Mouse (Mus musculus): ENCODE results near the gene Wdr18. TPM values are rescaled to one million over a fixed set of nuclear protein-coding genes. Genes with fewer than 3 reads are reported as not detected.

Gene Wdr18
- 1 to 10 TPM; 8.5 to 9.7 TPM for total RNA-seq (2023)

DNA sequence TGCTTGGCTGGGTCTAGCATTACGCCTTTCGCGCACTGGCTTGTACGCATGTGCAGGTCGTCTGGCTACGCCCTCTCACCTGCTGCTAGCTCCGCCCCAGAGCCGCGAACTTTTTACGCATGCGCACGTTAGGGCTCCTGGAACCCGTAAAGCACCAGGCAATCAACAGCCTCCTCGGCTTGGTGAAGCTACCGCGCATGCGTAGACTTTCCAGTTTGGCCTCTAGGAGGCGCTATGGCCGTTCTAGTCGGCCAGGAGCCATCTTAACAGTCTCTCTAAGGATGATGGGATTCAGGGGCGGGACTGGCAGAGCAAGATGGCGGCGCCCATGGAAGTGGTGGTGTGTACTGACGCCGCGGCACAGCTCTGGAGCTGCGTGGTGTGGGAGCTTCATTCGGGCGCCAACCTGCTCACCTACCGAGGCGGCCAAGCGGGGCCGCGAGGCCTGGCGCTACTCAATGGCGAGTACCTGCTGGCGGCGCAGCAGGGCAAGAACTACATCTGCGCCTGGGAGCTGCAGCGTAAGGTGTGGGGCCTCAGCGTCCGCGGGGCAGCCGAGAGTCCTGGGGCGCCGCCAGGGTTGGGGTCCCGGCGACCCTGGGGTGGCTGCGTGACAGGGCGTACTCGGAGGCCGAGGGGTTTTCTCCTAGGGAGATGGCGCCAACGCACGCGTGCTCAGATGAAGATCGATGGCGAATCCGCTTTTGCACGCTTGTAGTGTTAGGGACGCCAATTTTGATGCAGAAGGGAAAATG is at the start of gene Wdr18:
Gene Wdr18 (plus strand): TSS at position 306 of the 755 bp plus-strand sequence.

GRCm38 (mm10) chr10:79910556-79910955 is 49.4 kb upstream of the Wdr18 start, which contains the start of gene Gm26602:
Gm26602 (plus strand) TSS chr10:79910856.

DNA sequence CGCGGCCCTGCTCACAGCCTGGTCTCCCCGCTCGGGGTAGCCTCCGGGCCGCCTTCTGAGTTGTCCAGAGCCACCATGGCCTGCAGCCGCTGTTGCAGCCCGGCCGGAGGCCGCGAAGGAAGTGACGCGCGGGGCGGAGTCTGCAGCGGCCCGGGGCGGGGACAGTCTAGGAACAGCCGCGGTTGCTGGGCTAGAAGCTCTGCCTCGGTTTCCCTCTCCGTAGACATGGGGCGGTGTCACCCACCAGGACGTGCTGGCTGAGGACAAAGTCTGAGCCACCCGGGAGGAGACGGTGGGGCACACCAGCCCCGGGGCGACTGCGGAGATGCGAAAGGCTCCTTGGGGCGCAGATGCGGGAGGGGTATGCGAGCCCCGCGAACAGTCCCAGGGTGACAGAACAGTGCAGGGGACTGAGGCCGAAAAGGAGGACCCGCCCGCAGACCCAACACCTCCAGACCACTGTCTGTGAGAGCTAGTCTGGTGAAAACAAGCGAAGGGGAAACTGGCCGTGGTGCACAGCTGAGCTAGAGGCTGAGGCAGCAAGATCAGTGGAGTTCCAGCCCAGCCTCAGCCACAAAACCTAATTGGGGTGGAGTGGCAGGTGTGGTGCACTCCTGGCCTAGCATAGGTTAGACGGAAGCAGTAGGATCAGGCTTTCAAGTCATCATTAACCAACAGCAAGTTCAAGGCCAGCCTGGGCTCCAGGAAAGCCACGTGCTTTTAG is 43.0 kb upstream of the Wdr18 start, which contains the start of gene Kiss1r:
Gene Kiss1r (plus strand): TSS at position 164 of the 724 bp plus-strand sequence.

GRCm38 (mm10) chr10:79920958-79921535 is 38.9 kb upstream of the Wdr18 start, which contains the start of gene R3hdm4:
R3hdm4 (minus strand) TSS chr10:79921208.

GRCm38 (mm10) chr10:79926491-79927323 is 33.2 kb upstream of the Wdr18 start, which contains the start of gene Arid3a:
Arid3a (plus strand) TSS chr10:79927043.

GRCm38 (mm10) chr10:79970415-79971182 is 10.6 kb downstream of the Wdr18 start, which contains the start of gene Grin3b:
Grin3b (plus strand) TSS chr10:79970715.

GRCm38 (mm10) chr10:79984195-79984816 is 24.4 kb downstream of the Wdr18 start, which contains the start of gene Tmem259:
Tmem259 (minus strand) TSS chr10:79984330.

GRCm38 (mm10) chr10:79988506-79989271 is 28.7 kb downstream of the Wdr18 start, which contains the start of gene Cnn2:
Cnn2 (plus strand) TSS chr10:79988584.

DNA sequence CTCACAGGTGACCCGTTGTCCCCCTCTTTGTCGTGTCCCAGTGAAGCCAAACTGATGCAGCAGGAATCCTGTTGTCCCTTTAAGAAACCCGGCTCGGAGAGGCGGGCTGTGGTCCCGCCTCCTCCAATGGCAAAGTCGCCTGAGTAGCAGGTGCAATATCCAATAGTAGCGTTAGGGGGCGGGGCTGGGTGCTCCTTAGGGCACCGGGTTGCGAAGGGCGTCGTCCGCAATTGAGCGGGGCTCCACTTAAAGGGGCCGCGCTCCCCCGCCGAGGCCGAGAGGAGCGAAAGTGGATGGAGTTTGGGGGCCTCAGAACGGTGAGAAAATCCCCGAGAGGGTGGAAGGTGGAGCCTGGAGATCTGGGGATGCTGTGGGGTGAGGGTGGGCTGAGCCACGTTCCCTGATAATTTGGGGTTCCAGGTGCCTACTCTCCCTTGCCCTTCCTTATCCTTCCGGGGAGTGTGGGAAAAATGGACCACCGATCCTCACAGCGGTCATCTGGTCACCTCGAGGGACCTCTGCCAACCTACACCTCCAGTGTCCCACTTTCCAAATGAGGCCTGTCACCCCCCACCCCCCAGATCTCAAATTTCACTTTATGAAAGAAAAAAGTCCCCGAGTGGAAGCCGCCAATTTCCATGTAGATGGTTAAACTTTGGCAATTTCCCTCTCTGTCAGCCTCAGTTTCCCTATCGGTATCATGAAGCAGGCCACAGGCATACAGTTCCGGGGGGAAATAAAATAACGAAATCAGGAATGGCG is 36.5 kb downstream of the Wdr18 start, which contains the start of gene Abca7:
Gene Abca7 (plus strand): TSS at position 223 of the 762 bp plus-strand sequence.

DNA sequence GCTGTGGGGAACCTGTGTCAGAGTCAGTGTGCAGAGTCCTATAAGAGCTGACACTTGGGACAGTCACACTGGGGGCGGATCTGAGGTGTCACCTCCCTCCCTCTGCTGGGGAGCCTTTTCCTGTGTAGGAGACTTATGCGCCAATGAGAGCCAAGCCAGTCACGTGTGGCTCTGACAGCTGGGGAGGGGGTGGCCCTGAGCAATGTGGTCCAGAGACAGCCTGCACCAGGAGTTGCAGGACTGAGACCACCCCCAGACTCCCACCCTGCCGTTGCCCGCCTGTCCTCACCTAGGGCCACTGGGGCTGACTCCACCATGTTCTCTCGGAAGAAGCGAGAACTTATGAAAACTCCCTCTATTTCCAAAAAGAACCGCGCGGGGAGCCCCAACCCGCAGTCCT is 56.6 kb downstream of the Wdr18 start, which contains the start of gene Arhgap45:
Gene Arhgap45 (plus strand): TSS at position 143 of the 400 bp plus-strand sequence.

Other genes with a start within 250 kb of the Wdr18 start
- gene Hcn2, start 243.5 kb upstream of the Wdr18 start, total RNA-seq (2023) = under 1 TPM in 1 of 2 experiments, not detected in 1; 0.31 TPM
- 10 to 100 TPM; 12.2 to 14.2 TPM for gene Polrmt, start 213.6 kb upstream of the Wdr18 start, total RNA-seq (2023)
- gene Fgf22, start 205.1 kb upstream of the Wdr18 start, total RNA-seq (2023) = not detected
- gene Rnf126, start 193.2 kb upstream of the Wdr18 start, total RNA-seq (2023) = 10 to 100 TPM; 23.5 to 29.1 TPM
- 1 to 10 TPM; 4.3 to 4.5 TPM for gene Fstl3, start 182.9 kb upstream of the Wdr18 start, total RNA-seq (2023)
- gene Prss57, start 169.2 kb upstream of the Wdr18 start, total RNA-seq (2023) = 10 to 100 TPM; 22.9 to 23.5 TPM
- gene Palm, start 166.6 kb upstream of the Wdr18 start, total RNA-seq (2023) = 100 to 1,000 TPM; 118 to 122 TPM
- 1 to 10 TPM in 1 of 2 experiments, under 1 TPM in 1; 0.64 to 1.1 TPM for gene Misp, start 139.2 kb upstream of the Wdr18 start, total RNA-seq (2023)
- gene Ptbp1, start 105.7 kb upstream of the Wdr18 start, total RNA-seq (2023) = 100 to 1,000 TPM; 255 to 282 TPM
- 100 to 1,000 TPM; 525 to 560 TPM for gene Prtn3, start 85.7 kb upstream of the Wdr18 start, total RNA-seq (2023)
- 10 to 100 TPM; 20.1 to 25.2 TPM for gene Plppr3, start 85.5 kb upstream of the Wdr18 start, total RNA-seq (2023)
- gene Elane, start 73.9 kb upstream of the Wdr18 start, total RNA-seq (2023) = 100 to 1,000 TPM; 647 to 654 TPM
- gene Cfd, start 69.3 kb upstream of the Wdr18 start, total RNA-seq (2023) = under 1 TPM in 1 of 2 experiments, not detected in 1; 0.46 TPM
- gene Med16, start 51.2 kb upstream of the Wdr18 start, total RNA-seq (2023) = 10 to 100 TPM; 33.3 to 34.5 TPM
- gene Gm26602, start 49.3 kb upstream of the Wdr18 start, total RNA-seq (2023) = not detected
- gene Kiss1r, start 43.2 kb upstream of the Wdr18 start, total RNA-seq (2023) = 1 to 10 TPM; 4.2 to 5.2 TPM
- 100 to 1,000 TPM; 448 to 486 TPM for gene R3hdm4, start 38.9 kb upstream of the Wdr18 start, total RNA-seq (2023)
- 100 to 1,000 TPM; 176 to 193 TPM for gene Arid3a, start 33.1 kb upstream of the Wdr18 start, total RNA-seq (2023)
- gene Grin3b, start 10.6 kb downstream of the Wdr18 start, total RNA-seq (2023) = under 1 TPM in 1 of 2 experiments, not detected in 1; 0.20 TPM
- gene Tmem259, start 24.2 kb downstream of the Wdr18 start, total RNA-seq (2023) = 10 to 100 TPM; 64.3 to 74.9 TPM
- 100 to 1,000 TPM; 518 to 532 TPM for gene Cnn2, start 28.4 kb downstream of the Wdr18 start, total RNA-seq (2023)
- gene Abca7, start 36.3 kb downstream of the Wdr18 start, total RNA-seq (2023) = 100 to 1,000 TPM; 108 to 114 TPM
- 100 to 1,000 TPM; 413 to 426 TPM for gene Arhgap45, start 56.5 kb downstream of the Wdr18 start, total RNA-seq (2023)
- 10 to 100 TPM; 40.4 to 41.4 TPM for gene Polr2e, start 79.6 kb downstream of the Wdr18 start, total RNA-seq (2023)
- 100 to 1,000 TPM; 313 to 334 TPM for gene Gpx4, start 87.0 kb downstream of the Wdr18 start, total RNA-seq (2023)
- gene Sbno2, start 145.4 kb downstream of the Wdr18 start, total RNA-seq (2023) = 100 to 1,000 TPM; 125 to 162 TPM
- gene Stk11, start 155.7 kb downstream of the Wdr18 start, total RNA-seq (2023) = 100 to 1,000 TPM; 175 to 179 TPM
- gene Atp5d, start 178.5 kb downstream of the Wdr18 start, total RNA-seq (2023) = 100 to 1,000 TPM; 122 to 126 TPM
- 1 to 10 TPM; 1.3 to 1.7 TPM for gene Cbarp, start 180.7 kb downstream of the Wdr18 start, total RNA-seq (2023)
- gene Midn, start 188.1 kb downstream of the Wdr18 start, total RNA-seq (2023) = 100 to 1,000 TPM; 232 to 270 TPM
- 10 to 100 TPM; 33.5 to 40.3 TPM for gene Cirbp, start 205.8 kb downstream of the Wdr18 start, total RNA-seq (2023)
- gene 1600002K03Rik, start 212.8 kb downstream of the Wdr18 start, total RNA-seq (2023) = 1 to 10 TPM; 5.4 to 6.7 TPM
- gene Efna2, start 219.3 kb downstream of the Wdr18 start, total RNA-seq (2023) = under 1 TPM in 1 of 2 experiments, not detected in 1; 0.24 TPM